Mouse (Mus musculus): ENCODE measurements around the gene Parva.

Parva gene

GRCm38 (mm10) chr7:112427357-112428157 lies at the start of gene Parva:
Parva (plus strand) TSS chr7:112427505.
- DNase-seq, result peak; percentile 87

DNA sequence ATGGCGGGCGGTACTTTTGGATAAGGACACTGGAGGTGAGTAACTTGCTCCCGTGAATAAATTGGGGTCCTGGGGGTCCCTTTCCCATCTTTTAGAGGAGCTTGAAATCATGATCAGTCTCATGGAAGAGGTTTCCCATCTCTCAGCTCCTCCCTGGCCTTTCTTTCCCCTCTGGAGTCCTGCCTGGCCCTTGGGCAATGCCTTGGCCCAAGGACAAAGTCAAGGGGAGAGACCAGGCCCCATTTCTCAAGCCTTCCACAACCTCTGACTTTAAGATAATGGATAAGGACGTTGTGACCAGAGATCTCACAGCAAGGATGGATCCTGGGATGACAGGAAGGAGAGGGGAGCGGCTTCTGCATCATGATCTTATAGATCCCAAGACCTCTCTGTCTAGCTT lies 49.2 kb upstream of the Parva start:
- DNase-seq, result no peak

DNA sequence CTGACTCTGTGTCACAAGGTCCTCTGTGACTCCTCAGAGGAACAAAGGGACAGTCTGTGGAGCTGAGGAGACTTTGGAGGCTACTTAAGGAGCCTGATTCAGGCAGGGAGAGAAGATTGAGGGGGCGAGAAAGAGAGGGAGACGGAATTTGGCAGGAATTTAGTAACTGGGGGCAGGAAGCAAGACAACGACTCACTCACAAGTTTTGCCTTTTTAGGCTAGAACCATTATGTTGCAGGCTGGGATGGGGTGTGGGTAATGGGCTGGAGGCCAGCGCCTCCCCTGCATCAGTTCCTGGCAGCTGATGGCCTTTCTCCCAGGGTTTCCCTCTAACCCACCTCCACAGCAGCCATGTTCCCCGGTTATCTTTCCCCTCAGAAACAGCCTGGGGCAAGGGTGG lies 48.8 kb upstream of the Parva start:
- DNase-seq, result no peak

GRCm38 (mm10) chr7:112386521-112386920 lies 40.8 kb upstream of the Parva start:
- no peak for DNase-seq

GRCm38 (mm10) chr7:112387876-112388275 lies 39.4 kb upstream of the Parva start:
- no peak for DNase-seq

GRCm38 (mm10) chr7:112388363-112388875 lies 38.9 kb upstream of the Parva start:
- DNase-seq, result no peak

DNA sequence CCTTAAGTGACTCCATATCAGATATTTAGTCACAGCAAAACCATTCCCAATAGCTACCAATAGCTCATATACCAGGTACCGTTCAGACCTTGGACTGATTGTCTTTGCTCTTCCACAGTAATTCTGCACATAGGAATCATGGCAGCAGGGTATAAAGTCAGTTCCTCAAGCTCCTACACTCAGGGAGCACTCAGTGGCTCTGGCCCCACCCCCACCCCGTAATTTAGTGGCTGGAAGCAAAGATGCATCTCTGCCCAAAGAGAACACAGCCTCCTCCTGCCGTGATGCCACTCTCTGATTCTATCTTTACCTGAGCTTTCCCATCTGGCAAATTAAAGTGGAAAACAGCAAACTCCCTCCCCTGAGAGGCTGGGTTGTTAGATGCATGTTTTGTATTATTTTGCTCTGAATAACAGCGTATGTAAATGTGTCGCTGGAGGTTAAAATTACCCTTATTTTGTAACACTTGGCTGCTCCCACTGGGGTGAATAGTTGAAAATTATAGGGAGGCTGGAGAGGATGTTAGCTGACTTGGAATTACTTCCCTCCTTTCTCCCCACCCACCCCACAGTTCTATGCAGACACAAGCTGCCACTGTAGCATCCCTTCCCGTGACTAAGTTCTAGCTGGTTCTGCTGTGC lies 37.6 kb upstream of the Parva start:
- no peak for DNase-seq

DNA sequence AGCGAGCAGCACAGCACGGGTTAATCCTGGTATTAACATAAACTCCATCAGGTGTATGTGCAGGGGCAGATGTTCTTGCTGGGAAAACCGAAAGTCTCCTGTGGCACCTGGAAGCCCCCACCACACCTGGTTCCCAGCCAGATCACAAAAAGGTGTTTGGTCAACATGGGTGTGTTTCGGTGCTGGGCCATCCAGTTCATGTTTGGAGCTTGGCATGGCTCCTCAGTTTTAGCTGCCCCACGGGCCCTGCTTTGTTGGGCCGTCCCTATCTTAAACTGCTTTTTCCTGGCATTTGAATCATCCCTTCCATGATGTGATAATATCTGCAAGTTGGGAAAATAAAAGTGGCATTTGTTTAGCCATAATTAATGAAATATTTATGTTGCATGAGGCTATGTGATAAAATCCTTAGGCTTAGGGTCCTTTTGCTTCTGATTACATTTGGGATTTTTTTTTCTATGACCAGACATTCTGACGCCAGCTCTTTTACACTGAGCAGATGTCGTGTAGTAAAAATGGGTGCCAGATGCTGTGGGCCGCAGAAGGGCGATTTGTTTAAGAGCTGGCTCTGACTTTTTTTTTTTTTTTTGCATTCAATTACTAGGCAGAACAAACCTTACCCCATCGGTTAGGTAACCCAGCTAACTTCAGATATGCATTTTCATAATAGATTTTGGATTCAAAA lies 36.9 kb upstream of the Parva start:
- DNase-seq, result no peak

DNA sequence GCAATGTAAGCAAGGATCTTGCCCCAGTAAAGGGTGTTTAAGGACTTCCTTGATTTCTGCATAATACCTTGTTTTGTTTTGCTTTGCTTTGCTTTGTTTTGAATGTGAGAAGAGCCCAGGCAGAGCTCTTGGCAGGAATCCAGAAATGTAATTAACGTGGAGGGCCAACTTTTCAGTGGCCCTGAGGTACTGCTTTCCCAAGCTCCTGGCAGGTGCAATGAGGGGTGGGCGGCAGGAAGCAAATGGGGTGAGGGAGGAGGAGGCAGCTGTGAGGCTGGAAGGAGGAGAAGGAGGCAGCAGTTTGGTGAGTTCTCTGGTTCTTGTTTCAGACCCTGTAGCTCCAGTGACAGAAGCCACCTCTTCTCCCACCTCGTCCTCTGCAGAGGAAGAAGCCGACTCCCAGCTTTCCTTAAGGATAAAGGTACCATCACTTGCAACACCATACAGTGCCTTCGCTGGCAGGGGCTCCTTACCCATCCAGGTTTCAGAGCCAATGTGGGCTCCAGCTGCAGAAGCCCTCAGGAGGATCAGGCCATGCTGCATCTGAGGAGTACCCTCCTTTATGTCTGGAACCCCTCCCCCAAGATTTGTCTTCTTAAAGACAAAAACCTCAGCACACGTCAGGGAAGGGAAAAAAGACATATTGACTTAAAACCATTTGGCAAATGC lies 36.2 kb upstream of the Parva start:
- DNase-seq, result no peak

DNA sequence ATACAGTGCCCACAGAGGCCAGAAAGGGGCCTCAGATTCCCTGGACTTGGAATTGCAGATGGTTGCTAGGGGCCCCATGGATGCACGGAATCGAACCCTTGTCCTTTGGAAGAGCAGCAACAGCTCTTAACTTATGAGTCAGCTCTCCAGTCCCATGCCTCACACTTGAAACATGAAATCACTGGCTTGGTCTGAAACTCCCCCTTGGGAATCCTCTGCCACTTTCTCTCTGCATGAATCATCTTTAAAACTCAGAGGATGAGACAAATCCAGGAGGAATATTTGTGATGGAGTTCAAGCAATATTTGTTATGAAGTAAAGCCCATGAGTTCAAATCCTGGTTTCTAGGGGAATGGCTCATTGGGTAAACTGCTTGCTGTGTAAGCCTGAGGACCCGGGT lies 29.5 kb upstream of the Parva start:
- DNase-seq, result no peak

DNA sequence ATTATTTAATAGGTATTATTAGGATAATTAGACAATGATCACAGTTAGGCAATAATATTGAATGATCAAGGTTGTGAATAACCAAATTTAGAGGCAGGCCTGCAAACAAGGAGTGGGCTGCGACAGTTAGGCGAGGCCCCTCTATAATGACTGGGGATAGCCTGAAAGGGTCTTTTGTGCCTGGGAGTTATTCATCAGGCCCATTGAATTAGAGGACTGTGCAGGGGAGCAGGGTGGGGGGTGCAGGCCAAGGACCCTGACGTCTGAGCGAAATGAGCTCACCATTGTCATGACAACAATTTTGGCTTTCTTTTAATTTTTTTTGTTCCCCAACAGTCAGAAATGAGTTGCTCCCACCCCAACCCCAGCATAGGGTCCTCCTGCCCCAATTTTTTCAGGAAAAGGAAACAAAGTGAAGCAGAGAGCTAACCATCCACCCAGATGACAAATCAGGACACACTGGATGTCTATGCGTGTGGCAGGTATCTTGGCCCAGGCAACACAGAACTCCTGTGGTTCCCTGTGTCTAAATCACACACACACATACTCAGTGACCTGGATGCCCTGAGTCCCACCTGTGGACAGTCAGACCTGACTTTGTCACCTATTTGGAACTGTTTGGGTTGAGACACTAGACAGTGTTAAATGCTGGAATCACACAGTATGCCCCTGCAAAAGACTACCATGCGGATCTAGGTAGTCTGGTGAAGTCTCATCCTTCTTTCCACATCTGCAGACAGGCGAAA lies 27.7 kb upstream of the Parva start:
- DNase-seq, result no peak

GRCm38 (mm10) chr7:112400175-112400574 lies 27.1 kb upstream of the Parva start:
- peak; percentile 88 for DNase-seq

DNA sequence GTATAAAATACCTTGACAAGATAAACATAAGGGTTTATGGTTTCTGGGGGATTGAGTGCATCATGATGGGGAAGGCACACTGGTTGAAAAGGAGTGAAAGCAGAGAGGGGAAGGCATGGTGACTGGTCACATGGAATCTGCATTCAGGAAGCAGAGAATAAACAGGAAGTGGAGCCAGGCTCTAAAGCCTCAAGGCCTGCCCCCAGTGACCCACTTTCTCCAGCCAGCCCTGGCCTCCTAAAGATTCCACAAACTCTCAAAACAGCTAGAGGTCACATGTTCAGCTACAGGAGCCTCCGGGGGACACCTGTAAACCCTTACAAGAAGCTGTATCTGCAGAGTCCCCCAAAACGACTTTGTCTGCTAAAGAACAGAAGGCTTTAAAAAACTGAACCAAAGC lies 22.2 kb upstream of the Parva start:
- DNase-seq, result peak; percentile 29

GRCm38 (mm10) chr7:112405578-112405977 lies 21.7 kb upstream of the Parva start:
- no peak for DNase-seq

GRCm38 (mm10) chr7:112407597-112407996 lies 19.7 kb upstream of the Parva start:
- DNase-seq, result no peak

- DNase-seq, result no peak
These were observed 17.3 kb upstream of the Parva start for GRCm38 (mm10) chr7:112409991-112410390.

DNA sequence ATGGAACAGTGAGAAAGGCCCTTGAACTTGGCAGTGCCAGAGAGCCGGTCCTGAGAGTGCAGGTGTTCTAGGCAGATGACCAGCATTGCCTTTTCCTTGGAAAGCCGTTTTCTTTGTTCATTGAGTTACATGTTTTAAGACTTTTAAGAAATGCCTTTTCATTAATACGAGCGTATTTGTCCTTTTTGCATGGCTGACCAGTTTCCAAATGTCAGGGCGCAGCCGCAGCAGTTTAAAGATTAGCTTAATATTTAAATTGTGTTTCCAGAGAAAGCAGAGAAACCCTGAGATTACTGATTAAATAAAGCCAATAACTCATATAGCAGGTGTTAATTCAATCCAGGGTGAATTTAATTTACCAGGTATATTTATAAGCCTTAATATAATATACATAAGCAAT lies 14.0 kb upstream of the Parva start:
- DNase-seq, result no peak

- no peak for DNase-seq
These were observed 11.2 kb upstream of the Parva start for GRCm38 (mm10) chr7:112416058-112416526.

DNA sequence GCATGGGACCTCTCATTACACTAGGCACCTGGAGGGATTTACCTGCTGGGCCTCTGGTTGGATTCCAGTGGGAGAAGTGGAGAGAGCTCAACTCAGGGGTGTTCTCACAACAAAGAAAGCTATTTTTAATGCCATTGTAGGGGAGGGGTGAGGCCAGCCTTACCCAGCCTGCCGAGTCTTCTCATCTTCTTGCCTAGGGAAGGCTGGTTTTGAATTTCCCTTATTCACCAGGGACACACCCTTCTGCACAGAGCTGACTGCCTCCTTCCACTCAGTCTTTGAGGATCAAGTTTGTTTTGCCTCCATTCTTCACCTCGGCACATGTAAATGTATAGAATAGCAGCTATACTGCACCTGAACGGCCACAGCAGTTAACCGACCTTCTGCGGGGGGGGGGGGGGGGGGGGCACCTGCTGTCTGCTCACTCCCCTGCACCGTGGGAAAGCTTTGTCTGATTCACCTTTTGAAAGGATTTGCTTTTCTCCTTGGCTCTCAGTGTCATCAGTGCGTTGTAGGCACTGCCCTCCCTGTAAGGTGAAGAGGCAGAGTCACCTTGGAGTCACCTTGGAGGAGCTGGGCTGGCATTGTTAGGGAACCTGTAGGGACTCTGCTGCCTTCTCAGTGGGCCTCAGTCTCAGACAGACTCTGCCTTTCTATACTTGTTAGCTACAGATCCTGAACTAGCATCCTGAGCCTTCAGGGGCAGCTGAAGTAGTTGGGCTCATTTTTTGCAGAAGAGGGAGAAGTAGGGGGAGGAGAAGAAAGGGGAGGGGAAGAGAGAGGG lies 10.4 kb upstream of the Parva start:
- no peak for DNase-seq

DNA sequence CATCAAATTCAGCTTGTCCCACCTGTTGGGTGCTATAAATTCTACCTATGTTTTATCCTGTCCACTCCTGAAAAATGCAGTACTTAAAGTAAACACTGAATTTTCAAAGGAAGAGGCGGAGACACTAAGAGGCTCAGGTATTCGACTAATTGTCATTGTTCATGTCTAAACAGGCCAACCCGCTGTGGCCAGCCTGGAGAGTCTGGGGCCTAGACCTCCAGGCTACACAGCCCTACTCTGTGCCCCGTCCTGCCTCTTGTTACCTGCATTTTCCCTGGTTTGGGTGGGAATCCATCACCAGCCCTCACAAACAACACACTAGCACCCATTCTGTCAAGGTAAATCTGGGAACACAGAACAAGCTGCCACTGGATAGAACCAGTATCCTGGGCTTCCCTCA lies 9.7 kb upstream of the Parva start:
- no peak for DNase-seq

- no peak for DNase-seq
These were observed 3.9 kb upstream of the Parva start for GRCm38 (mm10) chr7:112423438-112423837.

DNA sequence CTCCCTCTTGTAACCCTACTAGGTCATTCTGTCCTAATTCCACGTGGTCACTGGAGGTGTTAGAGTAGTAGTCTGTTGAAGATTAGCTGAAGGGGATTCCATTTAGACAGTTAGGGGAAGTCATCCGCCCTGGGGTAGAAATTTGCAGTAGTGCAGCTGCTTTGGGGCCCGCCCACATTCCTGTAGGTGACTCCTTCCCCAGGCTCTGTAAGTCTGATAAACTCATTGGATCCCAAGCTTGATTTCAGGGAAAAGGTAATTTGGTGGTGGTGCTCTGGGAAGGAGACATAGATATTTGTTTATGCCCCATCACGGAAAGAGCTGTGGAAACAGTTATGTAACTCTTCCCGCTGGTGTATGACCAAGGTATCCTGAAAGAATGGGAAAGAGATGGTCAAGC lies 494 bp upstream of the Parva start:
- no peak for DNase-seq
